Mouse (Mus musculus): Measurements from ENCODE around the gene Nisch. TPM values are rescaled to one million over a fixed set of nuclear protein-coding genes. Genes with fewer than 3 reads are reported as not detected.

The Nisch gene
- polyA plus RNA-seq, 2 experiments: 339 to 514 TPM

DNA sequence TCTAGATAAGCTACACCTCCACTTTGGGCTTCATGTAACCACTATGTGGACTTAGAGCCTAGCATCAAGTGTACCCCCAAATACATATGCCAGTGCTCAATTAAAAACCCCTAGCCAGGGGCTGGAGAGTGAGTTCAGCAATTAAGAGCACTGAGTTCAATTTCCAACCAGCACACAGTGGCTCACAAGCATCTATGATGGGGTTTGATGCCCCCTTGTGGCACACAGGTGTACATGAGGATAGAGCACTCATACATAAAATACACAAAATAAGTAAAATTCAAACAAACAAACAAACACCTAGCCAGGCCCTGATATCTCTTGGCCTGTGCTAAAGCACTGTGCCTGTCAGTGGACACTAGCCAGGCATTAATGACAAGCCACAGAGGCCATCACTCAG lies 20.8 kb downstream of the Nisch start:
- no peaks in the 10 kb centered on the region for H3K4me1 ChIP-seq (ENCODE audit: control insufficient read depth, insufficient read depth, low read length)
- H3K4me2 ChIP-seq (replicated peaks; ENCODE audit: low read depth, low read length, severe bottlenecking): no peak overlapping the region
- peaks cover 97% of the 10 kb centered on the region for H3K36me3 ChIP-seq (ENCODE audit: control insufficient read depth, insufficient read depth, low read length)
- no peak for TF ChIP-seq POLR2A (IDR thresholded peaks at IDR 0.05; ENCODE audit: borderline replicate concordance, extremely low read depth, insufficient read depth, insufficient read length)
- no peaks in the 10 kb centered on the region for H3K27me3 ChIP-seq (ENCODE audit: control insufficient read depth, insufficient read depth, low read length)
- DNase-seq (ENCODE audit: low spot score) (no peak), ATAC-seq (ENCODE audit: low FRiP score, low read depth) (no peak)
- no peak overlapping the region for H3K9ac ChIP-seq (ENCODE audit: low read depth, low read length, severe bottlenecking)
- H3K4me3 ChIP-seq (replicated peaks; ENCODE audit: low read length): no peak overlapping the region
- H3K9me3 ChIP-seq (ENCODE audit: control insufficient read depth, low read length): no peaks in the 10 kb centered on the region
- H3K27ac ChIP-seq (replicated peaks; ENCODE audit: low read depth, low read length): no peak overlapping the region

- Histone ChIP-seq H3K9me3 (ENCODE audit: control insufficient read depth, low read length) (no peaks in the 10 kb centered on the region), H3K4me3 (replicated peaks; ENCODE audit: low read length) (no peak overlapping the region), H3K4me1 (ENCODE audit: control insufficient read depth, insufficient read depth, low read length) (no peaks in the 10 kb centered on the region), H3K4me2 (replicated peaks; ENCODE audit: low read depth, low read length, severe bottlenecking) (no peak overlapping the region), H3K9ac (ENCODE audit: low read depth, low read length, severe bottlenecking) (no peak overlapping the region), H3K27ac (replicated peaks; ENCODE audit: low read depth, low read length) (no peak overlapping the region), H3K36me3 (ENCODE audit: control insufficient read depth, insufficient read depth, low read length) (peaks cover 97% of the 10 kb centered on the region), H3K27me3 (ENCODE audit: control insufficient read depth, insufficient read depth, low read length) (no peaks in the 10 kb centered on the region)
- ATAC-seq (ENCODE audit: low FRiP score, low read depth) (no peak), DNase-seq (ENCODE audit: low spot score) (no peak)
- 95% methylated on average over 4 of the region's 4 CpGs for WGBS
- TF ChIP-seq POLR2A (IDR thresholded peaks at IDR 0.05; ENCODE audit: borderline replicate concordance, extremely low read depth, insufficient read depth, insufficient read length): no peak
Observed at GRCm38 (mm10) chr14:31195521-31195920, 21.2 kb downstream of the Nisch start.

DNA sequence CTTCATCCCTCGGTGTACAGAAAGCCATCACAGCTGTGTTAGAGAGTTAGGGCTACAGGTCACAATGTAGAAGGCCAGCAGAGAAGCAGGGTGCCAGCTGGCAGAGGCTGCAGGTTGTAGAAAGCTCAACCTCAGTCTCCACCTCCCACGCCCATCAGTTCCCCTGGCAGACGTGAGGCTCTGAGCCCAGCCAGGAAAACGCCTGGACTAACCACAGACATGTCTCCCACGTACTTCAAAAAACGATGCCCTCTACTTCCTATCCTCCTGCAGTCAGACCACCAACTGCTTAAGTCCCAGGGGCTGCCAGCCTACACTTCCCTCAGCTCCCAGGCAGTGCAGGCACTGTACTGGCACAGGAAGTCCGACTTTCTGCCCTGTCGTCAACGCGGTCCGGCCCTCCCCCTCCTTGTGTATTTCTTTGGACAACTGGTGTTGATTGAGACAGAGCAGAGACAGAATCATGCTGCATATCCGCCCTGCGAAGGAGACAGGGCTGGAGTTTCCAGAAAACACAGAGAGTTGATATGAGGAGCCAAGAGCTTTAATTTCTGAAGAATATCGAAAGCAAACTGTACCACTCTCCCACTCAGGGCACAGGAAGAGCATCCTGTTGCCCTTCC lies 21.7 kb downstream of the Nisch start:
- WGBS: 77% methylated on average over 14 of the region's 14 CpGs
- no peak for TF ChIP-seq POLR2A (IDR thresholded peaks at IDR 0.05; ENCODE audit: borderline replicate concordance, extremely low read depth, insufficient read depth, insufficient read length)
- H3K4me2 ChIP-seq (replicated peaks; ENCODE audit: low read depth, low read length, severe bottlenecking): no peak overlapping the region
- no peaks in the 10 kb centered on the region for H3K9me3 ChIP-seq (ENCODE audit: control insufficient read depth, low read length)
- H3K4me3 ChIP-seq (replicated peaks; ENCODE audit: low read length): no peak overlapping the region
- DNase-seq (ENCODE audit: low spot score): no peak
- H3K27ac ChIP-seq (replicated peaks; ENCODE audit: low read depth, low read length): no peak overlapping the region
- H3K36me3 ChIP-seq (ENCODE audit: control insufficient read depth, insufficient read depth, low read length): peaks cover 97% of the 10 kb centered on the region
- no peak overlapping the region for H3K9ac ChIP-seq (ENCODE audit: low read depth, low read length, severe bottlenecking)
- H3K4me1 ChIP-seq (ENCODE audit: control insufficient read depth, insufficient read depth, low read length): no peaks in the 10 kb centered on the region
- H3K27me3 ChIP-seq (ENCODE audit: control insufficient read depth, insufficient read depth, low read length): no peaks in the 10 kb centered on the region
- no peak for ATAC-seq (ENCODE audit: low FRiP score, low read depth)

- H3K27me3 ChIP-seq (ENCODE audit: control insufficient read depth, insufficient read depth, low read length): no peaks in the 10 kb centered on the region
- ATAC-seq (ENCODE audit: low FRiP score, low read depth) (no peak), DNase-seq (ENCODE audit: low spot score) (no peak)
- no peak for TF ChIP-seq POLR2A (IDR thresholded peaks at IDR 0.05; ENCODE audit: borderline replicate concordance, extremely low read depth, insufficient read depth, insufficient read length)
- H3K4me1 ChIP-seq (ENCODE audit: control insufficient read depth, insufficient read depth, low read length): no peaks in the 10 kb centered on the region
- WGBS: 95% methylated on average over 2 of the region's 2 CpGs
- H3K36me3 ChIP-seq (ENCODE audit: control insufficient read depth, insufficient read depth, low read length): peaks cover 97% of the 10 kb centered on the region
- no peak overlapping the region for H3K9ac ChIP-seq (ENCODE audit: low read depth, low read length, severe bottlenecking)
- no peak overlapping the region for H3K4me2 ChIP-seq (replicated peaks; ENCODE audit: low read depth, low read length, severe bottlenecking)
- no peak overlapping the region for H3K4me3 ChIP-seq (replicated peaks; ENCODE audit: low read length)
- no peaks in the 10 kb centered on the region for H3K9me3 ChIP-seq (ENCODE audit: control insufficient read depth, low read length)
- H3K27ac ChIP-seq (replicated peaks; ENCODE audit: low read depth, low read length): no peak overlapping the region
Observed at GRCm38 (mm10) chr14:31194441-31194840, 22.3 kb downstream of the Nisch start.

GRCm38 (mm10) chr14:31193791-31194190 lies 23.0 kb downstream of the Nisch start:
- TF ChIP-seq POLR2A (IDR thresholded peaks at IDR 0.05; ENCODE audit: borderline replicate concordance, extremely low read depth, insufficient read depth, insufficient read length): no peak
- Histone ChIP-seq H3K4me3 (replicated peaks; ENCODE audit: low read length) (no peak overlapping the region), H3K9ac (ENCODE audit: low read depth, low read length, severe bottlenecking) (no peak overlapping the region), H3K27ac (replicated peaks; ENCODE audit: low read depth, low read length) (no peak overlapping the region), H3K36me3 (ENCODE audit: control insufficient read depth, insufficient read depth, low read length) (peaks cover 97% of the 10 kb centered on the region), H3K27me3 (ENCODE audit: control insufficient read depth, insufficient read depth, low read length) (no peaks in the 10 kb centered on the region), H3K4me2 (replicated peaks; ENCODE audit: low read depth, low read length, severe bottlenecking) (no peak overlapping the region), H3K4me1 (ENCODE audit: control insufficient read depth, insufficient read depth, low read length) (no peaks in the 10 kb centered on the region), H3K9me3 (ENCODE audit: control insufficient read depth, low read length) (no peaks in the 10 kb centered on the region)
- ATAC-seq (ENCODE audit: low FRiP score, low read depth) (no peak), DNase-seq (ENCODE audit: low spot score) (no peak)
- WGBS: 83% methylated on average over 7 of the region's 7 CpGs

GRCm38 (mm10) chr14:31191936-31192335 lies 24.8 kb downstream of the Nisch start:
- no peak for TF ChIP-seq POLR2A (IDR thresholded peaks at IDR 0.05; ENCODE audit: borderline replicate concordance, extremely low read depth, insufficient read depth, insufficient read length)
- Histone ChIP-seq H3K4me3 (replicated peaks; ENCODE audit: low read length) (no peak overlapping the region), H3K4me2 (replicated peaks; ENCODE audit: low read depth, low read length, severe bottlenecking) (no peak overlapping the region), H3K9ac (ENCODE audit: low read depth, low read length, severe bottlenecking) (no peak overlapping the region), H3K27ac (replicated peaks; ENCODE audit: low read depth, low read length) (no peak overlapping the region), H3K27me3 (ENCODE audit: control insufficient read depth, insufficient read depth, low read length) (no peaks in the 10 kb centered on the region), H3K4me1 (ENCODE audit: control insufficient read depth, insufficient read depth, low read length) (no peaks in the 10 kb centered on the region), H3K9me3 (ENCODE audit: control insufficient read depth, low read length) (no peaks in the 10 kb centered on the region), H3K36me3 (ENCODE audit: control insufficient read depth, insufficient read depth, low read length) (peaks cover 98% of the 10 kb centered on the region)
- no peak for ATAC-seq (ENCODE audit: low FRiP score, low read depth)
- DNase-seq (ENCODE audit: low spot score): no peak
- WGBS: 82% methylated on average over 2 of the region's 2 CpGs
